Mouse (Mus musculus) myocyte (in vitro differentiated cells): Measurements from ENCODE around the gene Unc93b1.

Source experiments
- E2F4 ChIP-seq: IDR thresholded peaks from one replicate; pipeline ENCODE4 v1.6.1; 2011; ENCODE audit warnings: mild to moderate bottlenecking, control low read depth, moderate library complexity; ENCODE audit not compliant: insufficient read depth
- POLR2A ChIP-seq: IDR thresholded peaks from one replicate; pipeline ENCODE4 v1.6.1; 2011; ENCODE audit warnings: low read depth, mild to moderate bottlenecking, control low read depth, moderate library complexity; ENCODE audit not compliant: insufficient read length
- POLR2AphosphoS2 ChIP-seq: IDR thresholded peaks from one replicate; pipeline ENCODE4 v1.6.1; 2011; ENCODE audit warnings: low read depth, control low read depth; ENCODE audit not compliant: insufficient read length
- TCF12 ChIP-seq: IDR thresholded peaks from one replicate; pipeline ENCODE4 v1.6.1; 2011; ENCODE audit warnings: mild to moderate bottlenecking, control low read depth; ENCODE audit not compliant: poor library complexity, insufficient read depth, severe bottlenecking
- USF1 ChIP-seq: IDR thresholded peaks from one replicate; pipeline ENCODE4 v1.6.1; 2011; ENCODE audit warnings: low read depth, mild to moderate bottlenecking, control low read depth, moderate library complexity

DNA sequence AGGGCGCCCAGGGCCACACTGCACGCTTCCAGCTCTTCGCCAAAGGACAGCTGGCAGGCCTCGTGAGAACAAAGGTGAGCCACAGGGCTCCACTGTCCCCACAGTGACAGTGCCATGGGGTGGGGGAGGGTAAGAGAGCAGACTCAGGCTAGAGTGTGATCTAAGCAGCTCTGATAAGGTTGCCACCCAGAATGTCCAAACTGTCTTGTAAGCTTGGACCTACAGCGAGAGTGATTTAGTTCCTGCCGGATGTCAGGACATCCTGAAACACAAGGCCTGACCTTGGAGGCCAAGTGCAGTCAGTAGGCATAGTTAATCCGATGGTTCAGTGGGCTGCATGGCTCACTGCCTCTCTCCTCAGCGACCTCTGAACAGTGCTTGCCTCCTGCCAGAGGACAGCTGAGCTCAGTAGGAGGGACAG lies 50.3 kb downstream of the Unc93b1 start:
- no peak for TF ChIP-seq USF1
- TF ChIP-seq TCF12, result no peak
- no peak for TF ChIP-seq POLR2AphosphoS2
- TF ChIP-seq POLR2A, result no peak
- no peak for TF ChIP-seq E2F4
